Mouse (Mus musculus): ENCODE data around the gene Mbd3. TPM values are rescaled to one million over a fixed set of nuclear protein-coding genes. Genes with fewer than 3 reads are reported as not detected.
"Not testable (repeated sequence)": the region's sequence is repeated elsewhere in the genome, so short reads cannot be mapped to it uniquely, and the experiment has no call there.

Gene Mbd3
- polyA plus RNA-seq, 1 experiment from 2014 or later: 163 TPM

- DNase-seq (ENCODE audit: low spot score): peak; percentile 88
- H3K9me3 ChIP-seq (replicated peaks; ENCODE audit: low read length): no peaks in the 10 kb centered on the region
- H3K4me3 ChIP-seq (replicated peaks; ENCODE audit: low read depth, low read length): no peak overlapping the region
- ATAC-seq (replicated peaks; ENCODE audit: low FRiP score, low read depth): peak; percentile 78
- TF ChIP-seq CTCF (IDR thresholded peaks at IDR 0.05; ENCODE audit: low read depth): peak; percentile 94
- 4% methylated on average over 7 of the region's 7 CpGs for WGBS
- H3K4me2 ChIP-seq (ENCODE audit: low read length): no peak overlapping the region; the same call in 1 of the 2 replicates
- H3K27me3 ChIP-seq (ENCODE audit: insufficient read depth, low read length): peaks cover 27% of the 10 kb centered on the region
- no peak overlapping the region for H3K9ac ChIP-seq (ENCODE audit: low read depth, low read length)
- no peak overlapping the region for H3K27ac ChIP-seq
- H3K36me3 ChIP-seq (ENCODE audit: insufficient read depth, low read length): no peaks in the 10 kb centered on the region
- peaks cover 8% of the 10 kb centered on the region; the same call in 1 of the 2 replicates for H3K4me1 ChIP-seq (replicated peaks; ENCODE audit: insufficient read depth, low read length)
Observed at GRCm38 (mm10) chr10:80350292-80350691, 49.1 kb downstream of the Mbd3 start.

GRCm38 (mm10) chr10:80348981-80349380 is 50.4 kb downstream of the Mbd3 start:
- H3K36me3 ChIP-seq (ENCODE audit: insufficient read depth, low read length): no peaks in the 10 kb centered on the region
- peaks cover 27% of the 10 kb centered on the region for H3K27me3 ChIP-seq (ENCODE audit: insufficient read depth, low read length)
- no peak for TF ChIP-seq CTCF (IDR thresholded peaks at IDR 0.05; ENCODE audit: low read depth)
- peak overlapping the region; percentile 53 for H3K4me2 ChIP-seq (ENCODE audit: low read length)
- peaks cover 12% of the 10 kb centered on the region; the same call in 1 of the 2 replicates for H3K4me1 ChIP-seq (replicated peaks; ENCODE audit: insufficient read depth, low read length)
- no peak overlapping the region for H3K27ac ChIP-seq
- 18% methylated on average over 25 of the region's 26 CpGs for WGBS
- H3K4me3 ChIP-seq (replicated peaks; ENCODE audit: low read depth, low read length): no peak overlapping the region; the same call in 1 of the 2 replicates
- no peak for DNase-seq (ENCODE audit: low spot score)
- no peak overlapping the region for H3K9ac ChIP-seq (ENCODE audit: low read depth, low read length)
- H3K9me3 ChIP-seq (replicated peaks; ENCODE audit: low read length): no peaks in the 10 kb centered on the region
- no peak for ATAC-seq (replicated peaks; ENCODE audit: low FRiP score, low read depth)

- peak; percentile 73 for TF ChIP-seq CTCF (IDR thresholded peaks at IDR 0.05; ENCODE audit: low read depth)
- Histone ChIP-seq H3K36me3 (ENCODE audit: insufficient read depth, low read length) (no peaks in the 10 kb centered on the region), H3K4me2 (ENCODE audit: low read length) (peak within 1 kb of the TSS; percentile 53), H3K9ac (ENCODE audit: low read depth, low read length) (peak within 1 kb of the TSS; percentile 37; the same call in 1 of the 2 replicates), H3K4me3 (replicated peaks; ENCODE audit: low read depth, low read length) (peak within 1 kb of the TSS; percentile 30), H3K27ac (no peak within 1 kb of the TSS), H3K9me3 (replicated peaks; ENCODE audit: low read length) (no peaks in the 10 kb centered on the region), H3K27me3 (ENCODE audit: insufficient read depth, low read length) (peaks cover 27% of the 10 kb centered on the region), H3K4me1 (replicated peaks; ENCODE audit: insufficient read depth, low read length) (peaks cover 15% of the 10 kb centered on the region)
- DNase-seq (ENCODE audit: low spot score) (peak; percentile 47), ATAC-seq (replicated peaks; ENCODE audit: low FRiP score, low read depth) (peak; percentile 30; the same call in 1 of the 2 replicates)
- WGBS: under 1% methylated on average over 35 of the region's 42 CpGs
Observed at GRCm38 (mm10) chr10:80348244-80348781, 51.0 kb downstream of the Mbd3 start, which contains the start of gene Adamtsl5. Gene Adamtsl5, minus strand, starts transcription at chr10:80348412.

GRCm38 (mm10) chr10:80347514-80347967 is 51.8 kb downstream of the Mbd3 start:
- peak overlapping the region; percentile 53 for H3K4me2 ChIP-seq (ENCODE audit: low read length)
- no peak for DNase-seq (ENCODE audit: low spot score)
- no peaks in the 10 kb centered on the region for H3K9me3 ChIP-seq (replicated peaks; ENCODE audit: low read length)
- no peaks in the 10 kb centered on the region for H3K36me3 ChIP-seq (ENCODE audit: insufficient read depth, low read length)
- peak overlapping the region; percentile 30 for H3K4me3 ChIP-seq (replicated peaks; ENCODE audit: low read depth, low read length)
- TF ChIP-seq CTCF (IDR thresholded peaks at IDR 0.05; ENCODE audit: low read depth): no peak
- 8% methylated on average over 17 of the region's 17 CpGs for WGBS
- H3K27me3 ChIP-seq (ENCODE audit: insufficient read depth, low read length): peaks cover 27% of the 10 kb centered on the region
- H3K27ac ChIP-seq: no peak overlapping the region
- peaks cover 21% of the 10 kb centered on the region for H3K4me1 ChIP-seq (replicated peaks; ENCODE audit: insufficient read depth, low read length)
- no peak for ATAC-seq (replicated peaks; ENCODE audit: low FRiP score, low read depth)
- H3K9ac ChIP-seq (ENCODE audit: low read depth, low read length): peak overlapping the region; percentile 37; the same call in 1 of the 2 replicates

GRCm38 (mm10) chr10:80345929-80346328 is 53.4 kb downstream of the Mbd3 start:
- H3K9me3 ChIP-seq (replicated peaks; ENCODE audit: low read length); H3K9ac ChIP-seq (ENCODE audit: low read depth, low read length); H3K36me3 ChIP-seq (ENCODE audit: insufficient read depth, low read length); ATAC-seq (replicated peaks; ENCODE audit: low FRiP score, low read depth); H3K4me3 ChIP-seq (replicated peaks; ENCODE audit: low read depth, low read length); H3K4me2 ChIP-seq (ENCODE audit: low read length); H3K27ac ChIP-seq; DNase-seq (ENCODE audit: low spot score): not testable (repeated sequence)
- Histone ChIP-seq H3K4me1 (replicated peaks; ENCODE audit: insufficient read depth, low read length) (peaks cover 28% of the 10 kb centered on the region), H3K27me3 (ENCODE audit: insufficient read depth, low read length) (peaks cover 42% of the 10 kb centered on the region)
- 80% methylated on average over 5 of the region's 6 CpGs for WGBS

- Histone ChIP-seq H3K4me1 (replicated peaks; ENCODE audit: insufficient read depth, low read length) (peaks cover 28% of the 10 kb centered on the region), H3K36me3 (ENCODE audit: insufficient read depth, low read length) (no peaks in the 10 kb centered on the region), H3K27me3 (ENCODE audit: insufficient read depth, low read length) (peaks cover 50% of the 10 kb centered on the region), H3K4me2 (ENCODE audit: low read length) (peak overlapping the region; percentile 8; the same call in 1 of the 2 replicates), H3K4me3 (replicated peaks; ENCODE audit: low read depth, low read length) (no peak overlapping the region), H3K9me3 (replicated peaks; ENCODE audit: low read length) (no peaks in the 10 kb centered on the region), H3K27ac (no peak overlapping the region), H3K9ac (ENCODE audit: low read depth, low read length) (no peak overlapping the region)
- ATAC-seq (replicated peaks; ENCODE audit: low FRiP score, low read depth): no peak
- WGBS: 2% methylated on average over 16 of the region's 16 CpGs
- TF ChIP-seq CTCF (IDR thresholded peaks at IDR 0.05; ENCODE audit: low read depth): no peak
- DNase-seq (ENCODE audit: low spot score): no peak
Observed at GRCm38 (mm10) chr10:80345122-80345521, 54.2 kb downstream of the Mbd3 start.
